Mouse (Mus musculus): ENCODE data around the gene Ganab.
A peak's percentile ranks its signal among the peaks of the same experiment; 100 is the strongest.
"Not testable (repeated sequence)": the region's sequence is repeated elsewhere in the genome, so short reads cannot be mapped to it uniquely, and the experiment has no call there.

Gene Ganab

DNA sequence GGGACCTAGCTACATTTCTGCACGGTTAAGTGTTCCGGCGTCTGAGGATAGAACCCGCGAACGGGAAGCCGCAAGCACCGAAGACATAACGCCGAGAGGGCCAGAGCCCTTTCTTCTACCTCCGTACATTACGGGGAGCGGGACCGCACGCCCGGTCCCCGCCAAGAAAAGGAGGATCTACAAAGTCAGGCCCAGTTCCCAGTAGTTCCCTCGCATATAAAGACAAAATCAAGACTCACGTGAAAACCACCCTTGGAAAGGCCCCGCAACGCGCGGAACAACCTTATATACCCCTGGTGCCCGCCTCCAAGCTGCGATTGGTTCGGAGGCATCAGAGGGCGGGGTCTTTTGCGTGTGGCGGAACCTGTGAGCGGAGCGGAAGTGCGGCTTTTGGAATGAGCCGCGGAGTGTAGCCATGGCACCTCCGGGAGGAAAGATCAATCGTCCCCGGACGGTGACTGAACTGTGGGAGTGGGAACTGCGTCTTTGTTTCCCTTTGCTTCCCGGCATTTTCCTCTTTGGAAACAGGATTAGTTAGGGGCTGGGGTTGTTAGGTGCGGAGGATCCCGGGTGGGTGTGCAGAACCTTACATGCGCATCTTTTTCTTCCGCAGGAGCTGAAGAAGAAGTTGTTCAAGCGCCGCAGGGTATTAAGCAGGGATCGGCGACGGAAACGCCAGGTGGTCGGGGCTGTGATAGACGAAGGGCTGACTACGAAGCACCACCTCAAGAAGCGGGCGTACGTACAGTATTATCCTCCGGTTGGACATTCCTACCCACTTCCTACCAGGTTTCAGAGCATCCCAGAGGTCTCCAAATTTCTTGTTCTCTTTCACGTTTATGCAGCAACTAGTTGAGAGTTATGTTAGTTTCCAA, 9.1 kb upstream of the Ganab start, which contains the start of the genes 1810009A15Rik and Gm49416:
Gene 1810009A15Rik (plus strand): TSS at position 343 of the 875 bp plus-strand sequence.
Gene Gm49416 (plus strand): TSS at position 416 of the 875 bp plus-strand sequence.
- peak; percentile 93 for DNase-seq

DNA sequence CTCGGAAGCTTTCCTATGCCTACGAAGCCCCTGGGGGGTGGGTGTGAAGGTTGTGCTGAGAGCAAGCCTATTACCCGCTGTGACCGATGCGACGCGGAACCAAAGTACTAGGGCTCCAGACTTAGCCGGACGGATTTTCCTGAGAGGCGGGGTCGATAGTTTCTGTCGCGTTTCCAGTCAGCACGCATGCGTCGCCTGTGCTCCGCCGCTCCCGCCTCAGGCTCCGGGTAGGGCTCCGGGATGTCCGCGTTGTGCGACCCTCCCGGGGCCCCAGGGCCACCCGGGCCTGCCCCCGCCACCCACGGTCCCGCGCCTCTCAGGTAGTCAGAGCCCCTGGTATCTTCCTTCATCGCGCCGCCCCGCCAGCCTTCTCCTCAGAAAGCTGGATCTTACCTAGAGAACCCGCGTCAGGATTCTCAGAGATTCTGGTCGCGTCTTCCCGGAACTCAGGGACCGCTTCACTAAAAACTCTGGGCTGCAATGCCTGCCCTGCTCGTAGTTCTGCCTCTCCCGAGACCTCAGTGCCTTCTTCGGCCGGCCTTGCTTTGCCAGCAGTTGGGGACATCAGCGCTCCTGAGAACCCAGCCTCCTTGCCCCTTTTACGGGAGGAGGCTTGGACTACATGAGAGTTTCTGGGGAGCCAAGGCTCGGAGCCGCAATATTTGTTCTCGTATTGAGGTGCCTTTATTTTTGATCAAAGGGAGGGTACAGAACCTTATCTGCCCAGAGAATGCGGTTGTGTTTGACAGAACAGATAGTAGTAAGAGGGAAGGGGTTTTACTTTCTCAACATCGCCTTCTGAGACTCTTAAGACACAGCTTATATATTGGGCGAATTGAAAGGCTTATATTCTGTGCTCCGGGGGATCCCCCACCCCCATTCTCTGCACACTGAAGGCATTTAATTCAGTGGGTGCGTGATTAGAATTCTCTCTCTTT, 4.8 kb upstream of the Ganab start, which contains the start of gene Ints5:
Gene Ints5 (plus strand): TSS at position 177 of the 938 bp plus-strand sequence.
- peak; percentile 82 for DNase-seq

DNA sequence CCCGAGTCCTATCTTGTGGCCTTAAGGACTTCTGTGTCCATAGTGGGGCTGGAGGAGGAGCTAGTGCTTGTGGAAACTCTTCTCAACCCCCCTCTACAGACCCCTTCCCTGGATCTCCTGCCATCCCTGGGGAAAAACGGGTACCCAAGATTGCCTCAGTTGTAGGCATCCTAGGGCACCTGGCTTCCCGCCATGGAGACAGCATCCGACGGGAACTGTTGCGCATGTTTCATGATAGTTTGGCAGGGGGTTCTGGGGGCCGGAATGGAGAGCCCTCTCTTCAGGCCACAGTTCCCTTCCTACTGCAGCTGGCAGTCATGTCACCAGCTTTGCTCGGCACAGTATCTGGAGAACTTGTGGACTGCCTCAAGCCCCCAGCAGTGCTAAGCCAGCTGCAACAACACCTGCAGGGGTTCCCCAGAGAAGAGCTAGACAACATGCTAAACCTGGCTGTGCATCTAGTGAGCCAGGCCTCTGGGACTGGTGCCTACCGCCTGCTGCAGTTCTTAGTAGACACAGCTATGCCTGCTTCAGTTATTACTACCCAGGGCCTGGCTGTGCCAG, 2.4 kb upstream of the Ganab start:
- DNase-seq = no peak

DNA sequence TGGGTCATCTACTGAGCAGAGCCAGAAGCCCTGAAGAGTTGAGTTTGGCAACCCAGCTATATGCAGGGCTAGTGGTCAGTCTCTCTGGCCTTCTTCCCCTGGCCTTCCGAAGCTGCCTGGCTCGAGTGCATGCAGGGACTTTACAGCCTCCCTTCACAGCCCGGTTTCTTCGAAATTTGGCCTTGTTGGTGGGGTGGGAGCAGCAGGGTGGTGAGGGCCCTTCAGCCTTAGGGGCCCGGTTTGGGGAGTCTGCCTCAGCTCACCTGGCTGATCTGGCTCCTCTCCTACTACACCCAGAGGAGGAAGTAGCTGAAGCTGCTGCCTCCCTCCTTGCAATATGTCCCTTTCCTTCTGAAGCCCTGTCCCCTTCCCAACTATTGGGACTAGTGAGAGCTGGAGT, 1.6 kb upstream of the Ganab start:
- not testable (repeated sequence) for DNase-seq

DNA sequence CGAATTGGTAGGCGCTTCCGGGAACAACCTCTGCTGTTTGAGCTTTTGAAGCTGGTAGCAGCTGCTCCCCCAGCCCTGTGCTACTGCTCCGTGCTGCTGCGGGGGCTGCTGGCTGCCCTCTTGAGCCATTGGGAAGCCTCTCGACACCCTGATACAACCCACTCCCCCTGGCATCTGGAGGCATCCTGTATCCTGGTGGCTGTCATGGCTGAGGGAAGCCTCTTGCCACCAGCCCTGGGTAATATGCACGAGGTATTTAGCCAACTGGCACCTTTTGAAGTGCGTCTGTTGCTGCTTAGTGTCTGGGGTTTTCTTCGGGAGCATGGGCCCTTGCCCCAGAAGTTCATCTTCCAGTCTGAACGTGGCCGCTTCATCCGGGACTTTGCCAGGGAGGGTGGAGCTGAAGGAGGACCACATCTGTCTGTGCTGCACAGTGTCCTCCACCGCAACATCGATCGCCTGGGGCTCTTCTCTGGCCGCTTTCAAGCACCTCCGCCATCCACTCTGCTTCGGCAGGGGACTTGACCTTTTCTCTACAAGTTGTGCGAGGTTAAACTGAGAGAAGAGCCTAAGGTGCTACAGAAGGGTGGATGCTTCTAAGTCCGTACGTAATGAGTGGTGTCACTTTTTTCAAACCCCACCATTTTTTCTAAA, 533 bp upstream of the Ganab start:
- DNase-seq = peak; percentile 44

DNA sequence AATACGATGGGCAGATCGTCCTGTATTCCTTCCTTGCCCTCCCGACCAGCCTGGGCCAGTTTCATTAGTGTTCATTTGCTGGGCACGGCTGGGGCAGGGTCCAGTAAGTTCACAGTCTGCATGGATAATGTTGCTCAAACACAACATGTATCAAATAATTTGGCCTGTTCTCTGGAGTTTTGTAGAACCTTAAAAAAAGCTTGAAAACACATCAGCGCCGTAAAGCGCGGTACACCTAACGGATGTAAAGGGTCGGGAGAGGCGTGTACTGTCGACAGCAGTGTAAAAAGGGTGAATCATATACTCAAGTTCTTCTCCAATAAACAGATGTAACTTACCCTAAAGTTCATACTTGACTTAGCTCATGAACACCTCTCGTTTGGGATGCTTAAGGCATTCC, 705 bp downstream of the Ganab start:
- no peak for DNase-seq

DNA sequence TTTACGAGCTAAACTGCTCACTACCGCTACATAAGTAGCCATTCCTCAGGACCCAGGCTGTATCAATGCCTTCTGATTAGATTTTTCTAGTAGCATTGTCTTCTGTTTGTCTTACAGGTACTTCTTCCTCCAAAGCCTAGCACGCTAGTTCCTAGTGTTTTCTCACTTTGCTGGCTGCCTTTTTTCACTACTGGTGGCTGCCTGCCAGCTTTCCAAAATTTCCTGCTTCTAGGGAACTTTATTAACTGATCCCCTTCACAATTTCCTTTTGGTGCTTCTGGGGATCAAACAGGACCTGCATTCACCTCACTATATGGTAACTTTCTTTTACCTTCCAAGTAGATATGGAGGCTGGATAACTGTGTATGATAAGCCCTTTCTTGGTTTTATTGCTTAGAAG, 1.2 kb downstream of the Ganab start:
- no peak for DNase-seq

DNA sequence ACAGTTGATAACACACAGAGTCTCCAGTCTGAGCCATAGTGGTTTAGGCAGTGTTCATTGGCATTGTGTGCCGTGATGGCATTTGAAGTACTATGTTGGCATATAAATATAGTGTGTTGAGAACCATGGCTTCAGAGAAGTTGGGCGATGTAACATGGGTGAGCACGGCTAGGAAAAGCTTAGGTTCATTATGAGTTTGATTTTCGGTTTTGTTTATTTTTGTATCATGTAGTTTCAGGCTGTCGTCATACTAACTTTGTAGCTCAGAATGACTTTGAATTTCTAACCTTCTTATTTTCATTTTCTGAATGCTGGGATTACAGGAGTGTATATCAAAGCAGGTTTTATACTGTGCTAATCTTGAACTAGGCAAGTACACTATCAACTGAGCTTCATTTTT, 5.5 kb downstream of the Ganab start:
- no peak for DNase-seq

DNA sequence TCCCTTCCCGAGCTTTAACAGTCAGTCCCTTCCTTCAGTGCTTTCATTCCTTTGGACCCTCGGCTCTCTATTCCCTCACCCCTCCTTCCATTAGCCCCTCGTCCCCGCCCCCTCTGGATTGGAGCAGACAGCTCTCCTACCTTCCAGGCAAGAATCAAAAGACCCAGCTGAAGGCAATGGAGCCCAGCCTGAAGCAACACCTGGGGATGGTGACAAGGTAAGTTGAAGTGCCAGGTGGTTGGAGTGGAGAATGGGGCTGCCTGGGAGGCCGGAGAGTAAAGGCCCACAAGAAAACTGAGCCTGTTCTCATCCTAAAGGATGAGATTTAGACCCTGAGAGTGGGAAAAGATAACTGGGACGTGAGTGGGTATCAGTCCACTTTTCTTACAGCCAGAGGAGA, 10.7 kb downstream of the Ganab start:
- no peak for DNase-seq

DNA sequence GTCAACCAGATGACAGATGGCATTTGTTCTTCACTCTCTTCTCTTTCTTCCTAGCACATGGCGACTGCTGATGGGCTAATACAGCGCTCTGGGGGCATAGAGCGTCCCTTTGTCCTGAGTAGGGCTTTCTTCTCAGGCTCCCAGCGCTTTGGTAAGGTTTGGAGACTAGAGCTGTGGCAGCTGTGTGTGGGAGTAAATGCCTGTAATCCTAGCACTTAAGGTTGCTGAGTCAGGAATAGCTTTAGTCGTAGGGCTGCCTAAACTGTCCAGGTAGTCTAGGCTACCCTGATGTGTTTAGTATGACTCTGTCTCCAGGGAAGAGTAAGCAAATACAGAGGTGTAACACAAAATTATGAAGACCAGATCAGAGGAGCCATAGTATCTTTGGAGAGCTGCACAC, 13.9 kb downstream of the Ganab start:
- no peak for DNase-seq

DNA sequence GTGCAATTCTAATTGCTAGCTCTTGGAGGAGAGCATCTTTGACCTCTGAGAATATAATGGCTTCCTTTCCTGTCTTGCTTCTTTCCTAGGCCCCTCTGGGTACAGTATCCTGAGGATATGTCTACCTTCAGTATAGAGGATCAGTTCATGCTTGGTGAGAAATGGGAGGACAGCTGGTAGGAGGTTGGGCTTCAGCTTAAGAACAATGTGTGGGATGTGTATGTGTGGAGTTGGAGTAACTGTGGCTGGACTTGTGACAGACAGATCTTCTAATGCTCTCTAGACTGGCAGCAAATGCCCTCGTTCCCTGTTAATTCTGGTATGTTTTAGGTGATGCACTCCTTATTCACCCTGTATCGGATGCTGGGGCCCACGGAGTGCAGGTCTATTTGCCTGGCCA, 16.3 kb downstream of the Ganab start:
- no peak for DNase-seq

DNA sequence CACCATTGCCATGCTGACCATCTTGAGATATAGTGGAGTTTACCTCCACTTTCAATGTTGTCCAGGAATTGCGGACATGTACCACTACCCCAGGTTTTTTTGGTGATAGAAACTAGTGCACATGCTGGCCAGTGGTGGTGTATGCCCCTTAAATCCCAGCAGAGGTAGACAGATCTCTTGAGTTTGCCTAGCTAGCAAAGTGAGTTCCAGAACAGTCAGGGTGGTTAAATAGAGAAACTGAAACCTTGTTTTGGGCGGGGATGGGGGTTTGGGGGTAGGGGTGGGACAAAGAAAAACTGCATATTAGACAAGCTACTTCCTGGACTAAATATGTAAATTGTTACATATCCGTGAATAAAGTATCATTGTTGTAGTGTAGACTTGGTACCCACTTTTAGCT, 21.1 kb downstream of the Ganab start:
- DNase-seq = no peak

DNA sequence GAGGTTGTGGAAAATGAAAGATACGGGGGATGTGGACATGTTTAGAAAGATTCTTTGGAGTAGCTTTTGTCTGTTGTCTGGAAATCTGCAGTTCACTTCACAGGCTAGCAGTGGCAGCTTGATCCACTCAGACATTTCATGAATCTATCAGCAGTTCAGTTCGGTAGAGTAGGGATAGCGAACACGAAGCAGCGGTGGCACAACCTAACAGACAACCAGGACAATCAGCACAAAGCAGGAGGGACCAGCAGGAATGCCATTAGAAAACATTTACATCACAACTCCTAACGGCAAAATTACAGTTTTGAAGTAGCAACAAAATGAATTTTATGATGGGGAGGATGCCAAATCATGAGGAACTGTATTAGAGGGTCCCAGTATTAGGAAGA, 21.8 kb downstream of the Ganab start:
- no peak for DNase-seq

DNA sequence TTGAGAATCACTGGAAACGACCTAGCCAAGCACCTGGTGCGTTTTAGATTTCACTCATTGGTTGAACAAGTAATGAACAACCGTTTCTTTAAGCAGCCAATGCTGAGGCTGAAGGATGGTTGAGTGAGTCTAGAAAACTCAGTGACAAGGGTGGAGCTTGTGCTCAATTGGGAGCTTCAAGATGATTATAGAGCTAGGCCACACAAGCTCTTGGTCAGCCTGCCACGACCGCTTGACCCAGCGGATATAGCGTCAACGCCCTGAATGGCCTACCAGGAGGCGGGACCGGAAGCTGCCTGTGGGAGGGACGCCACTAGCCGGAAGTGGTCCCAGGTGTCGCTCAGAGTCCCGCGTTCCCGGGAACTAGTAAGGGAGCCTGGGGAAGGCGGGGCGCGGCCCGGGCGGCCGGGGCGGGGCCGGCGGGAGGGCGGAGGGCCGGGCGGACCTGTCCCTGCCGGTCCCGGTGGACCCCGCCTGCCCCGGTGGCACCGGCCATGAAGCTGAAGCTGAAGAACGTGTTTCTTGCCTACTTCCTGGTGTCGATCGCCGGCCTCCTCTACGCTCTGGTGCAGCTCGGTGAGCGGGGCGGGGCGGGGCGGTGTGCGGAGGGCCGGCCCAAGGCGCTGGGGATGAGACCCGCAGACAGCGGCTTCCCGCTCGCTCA, 22.3 kb downstream of the Ganab start, which contains the start of gene B3gat3:
Gene B3gat3 (plus strand): TSS at position 302 of the 664 bp plus-strand sequence.
- DNase-seq = peak; percentile 86

DNA sequence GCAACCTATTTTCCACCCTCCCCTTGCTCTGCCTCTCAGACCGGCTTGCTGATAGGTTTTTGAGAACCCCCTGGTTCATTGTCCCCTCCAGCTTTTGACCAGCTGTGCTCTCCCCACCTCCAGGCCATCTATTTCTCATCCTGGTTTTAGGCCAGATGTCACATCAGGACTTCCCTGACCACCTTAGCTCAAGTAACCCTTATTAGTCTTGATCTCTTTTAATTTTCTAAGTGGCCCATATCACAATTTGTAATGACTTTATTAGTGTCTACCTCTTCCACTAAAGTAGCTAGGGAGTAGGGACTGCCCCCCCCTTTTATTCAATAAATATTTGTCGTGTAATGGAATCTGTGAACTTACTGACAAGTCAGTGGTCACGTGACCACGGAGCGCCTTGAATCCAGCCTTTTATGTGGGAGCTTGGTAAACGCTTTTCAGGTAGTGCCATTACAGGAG, 23.0 kb downstream of the Ganab start:
- DNase-seq = no peak

DNA sequence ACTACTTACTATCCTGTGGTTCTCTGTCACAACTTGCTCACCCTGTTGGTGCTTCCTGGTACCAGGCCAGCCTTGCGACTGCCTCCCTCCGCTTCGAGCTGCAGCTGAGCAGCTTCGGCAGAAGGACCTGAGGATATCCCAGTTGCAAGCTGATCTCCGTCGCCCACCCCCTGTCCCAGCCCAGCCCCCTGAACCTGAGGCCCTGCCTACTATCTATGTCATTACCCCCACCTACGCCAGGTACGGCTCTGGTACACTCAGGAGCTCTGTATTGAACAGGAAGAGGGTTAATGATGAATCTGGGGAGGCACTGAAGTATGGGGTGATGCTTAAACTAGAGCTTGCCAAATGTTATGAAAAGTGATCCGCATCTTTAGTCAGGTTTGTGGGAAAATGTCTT, 23.9 kb downstream of the Ganab start:
- no peak for DNase-seq

DNA sequence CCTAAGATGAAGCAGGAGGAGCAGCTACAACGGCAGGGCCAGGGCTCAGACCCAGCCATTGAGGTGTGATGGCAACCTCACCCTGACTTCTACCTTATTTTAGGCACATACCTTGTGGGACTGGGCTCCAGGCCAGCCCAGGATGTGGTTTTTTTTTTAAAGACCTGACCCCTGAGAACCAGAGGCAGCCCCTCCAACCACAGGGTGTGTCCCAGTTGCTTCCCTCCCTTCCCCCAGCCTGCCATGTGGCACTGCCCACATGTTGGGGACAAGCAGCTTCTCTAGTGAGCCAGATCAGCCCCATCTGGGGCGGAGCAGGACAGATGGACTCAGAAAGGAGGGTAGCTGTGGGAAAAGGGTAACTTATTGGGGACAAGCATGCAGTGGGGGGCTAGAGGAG, 28.9 kb downstream of the Ganab start:
- no peak for DNase-seq

DNA sequence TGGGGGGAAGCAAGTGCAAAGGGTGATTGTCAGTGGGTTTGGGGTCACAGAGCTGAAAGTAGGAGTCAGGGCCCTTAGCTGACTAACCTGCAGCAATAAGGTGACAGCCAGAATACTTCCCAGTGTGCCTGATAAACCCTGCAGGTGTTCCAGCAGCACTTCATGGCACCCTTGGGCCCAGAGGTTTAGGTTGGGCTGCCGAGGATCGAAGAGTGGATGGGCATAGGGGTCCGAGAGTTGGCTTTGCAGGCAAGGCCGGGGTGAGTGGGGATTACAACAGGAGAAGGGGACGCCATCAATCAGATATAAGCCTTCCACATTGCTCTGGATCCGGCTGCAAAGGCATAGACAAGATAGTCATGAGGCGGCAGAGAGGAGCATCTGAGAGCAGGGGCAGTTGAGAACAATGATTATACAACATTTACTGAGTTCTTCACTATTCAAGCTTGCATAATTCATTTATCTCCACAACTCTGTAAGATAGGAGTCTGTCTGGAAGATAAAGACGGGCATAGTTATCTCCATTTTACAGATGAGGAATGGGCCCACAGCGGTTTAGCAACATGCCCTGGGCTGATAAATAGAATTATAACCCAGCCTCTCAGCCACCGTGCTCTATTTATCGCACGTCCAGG, 30.1 kb downstream of the Ganab start:
- no peak for DNase-seq

DNA sequence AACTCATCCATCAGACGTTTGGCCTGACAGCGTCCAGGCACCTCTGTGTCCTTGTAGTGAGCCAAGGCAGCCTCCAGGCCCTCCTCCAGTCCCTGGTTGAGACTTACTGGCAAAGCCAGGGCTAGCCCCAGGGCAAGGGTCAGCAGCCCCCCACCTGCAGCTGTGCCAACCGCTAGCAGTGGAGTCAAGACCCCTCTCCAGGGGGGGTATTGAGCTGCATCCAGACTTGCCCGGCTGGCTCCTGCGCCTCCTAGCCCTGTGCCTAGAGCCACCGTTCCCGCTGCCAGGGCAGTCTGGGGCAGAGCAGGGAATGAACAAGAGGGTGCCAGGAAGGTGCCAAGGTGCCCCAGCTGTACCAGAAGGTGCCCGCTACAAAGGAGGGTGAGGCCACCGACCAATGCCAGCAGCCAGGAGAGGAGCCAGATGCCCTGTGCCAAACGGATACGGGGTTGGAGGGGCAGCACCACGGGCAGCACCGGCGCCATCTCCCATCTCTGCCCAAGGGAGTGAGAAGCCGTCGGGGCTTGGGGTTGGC, 30.9 kb downstream of the Ganab start:
- DNase-seq = no peak

DNA sequence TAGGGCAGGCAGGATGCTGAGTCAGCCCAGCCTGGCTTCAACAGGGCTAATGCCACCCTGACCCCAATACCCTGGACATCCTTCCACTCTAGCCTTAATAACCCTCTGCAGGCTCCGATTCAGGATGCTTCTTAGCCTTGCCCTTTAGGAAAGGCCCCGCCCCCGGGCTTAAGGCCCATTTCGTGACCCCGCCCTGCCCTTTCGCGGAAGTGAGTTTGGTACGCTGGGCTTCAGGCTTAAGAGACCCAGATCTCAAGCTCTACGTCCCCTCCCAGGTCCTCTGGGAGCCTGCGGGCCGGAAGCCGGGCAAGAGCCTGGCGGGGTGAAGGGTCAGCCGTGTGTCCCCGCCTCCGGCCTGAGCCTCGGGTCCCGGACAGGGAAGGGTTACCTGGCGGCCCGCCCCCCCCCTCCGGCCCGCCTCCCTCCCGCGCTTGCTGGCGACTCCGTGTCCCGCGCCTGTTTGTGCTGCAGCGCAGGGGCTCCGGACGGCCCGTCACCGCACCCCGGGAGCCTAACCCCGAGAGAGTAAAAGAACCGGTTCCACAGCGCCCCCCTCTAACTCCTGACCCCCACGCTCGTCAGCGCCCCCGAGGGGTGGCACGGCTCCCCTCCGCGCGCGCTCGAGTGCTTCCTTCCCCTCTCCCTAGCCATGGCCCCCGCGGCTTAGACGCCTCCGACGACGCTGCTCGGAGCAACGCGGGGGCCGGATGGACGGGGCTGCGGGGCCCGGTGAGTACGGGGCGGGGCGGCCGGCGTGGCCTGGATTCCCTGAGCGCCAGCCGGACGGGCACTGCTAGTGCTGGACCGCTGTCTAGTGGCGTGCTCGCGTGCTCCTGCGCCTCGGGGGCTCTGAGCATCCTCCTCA, 31.6 kb downstream of the Ganab start, which contains the start of the genes Rom1 and Eml3:
Gene Rom1 (minus strand): TSS at position 133 of the 865 bp plus-strand sequence.
Gene Eml3 (plus strand): TSS at position 329 of the 865 bp plus-strand sequence.
- DNase-seq = peak; percentile 54

Measured in right cerebral cortex, postnatal 4 days (tissue).